Mouse (Mus musculus) ES-Bruce4 (cell line): ENCODE measurements at regions not wholly inside any gene's neighbourhood (a gene's known extent, or its start where the extent isn't known, plus 50 kb on each side); places are given as distances from the start of the nearest gene placed in this dataset.

Experiments
- H3K27ac ChIP-seq: 2 replicates; pipeline ENCODE4 v1.5.1; 2012; ENCODE audit warnings: low read length, inconsistent platforms; ENCODE audit not compliant: insufficient read depth
- H3K27me3 ChIP-seq: 2 replicates; pipeline ENCODE4 v1.6.1; 2012; ENCODE audit warnings: mild to moderate bottlenecking, low read length, inconsistent platforms; ENCODE audit not compliant: control insufficient read depth, poor library complexity, insufficient read depth, severe bottlenecking
- H3K36me3 ChIP-seq: 2 replicates; pipeline ENCODE4 v1.6.1; 2012; ENCODE audit warnings: inconsistent platforms, mild to moderate bottlenecking, low read length, moderate library complexity; ENCODE audit not compliant: control insufficient read depth, poor library complexity, insufficient read depth, severe bottlenecking
- H3K4me1 ChIP-seq: one replicate; pipeline ENCODE4 v1.8.1; 2011; ENCODE audit warnings: low read length; ENCODE audit not compliant: control insufficient read depth, insufficient read depth
- H3K4me3 ChIP-seq: 2 replicates; pipeline ENCODE4 v1.5.1; 2011; ENCODE audit warnings: low read depth, mild to moderate bottlenecking, low read length
- H3K9ac ChIP-seq: 2 replicates; pipeline ENCODE4 v1.6.1; 2012; ENCODE audit warnings: low read depth, mild to moderate bottlenecking, inconsistent platforms; ENCODE audit not compliant: poor library complexity, severe bottlenecking
- H3K9me3 ChIP-seq: replicated peaks from 2 replicates; pipeline ENCODE4 v1.6.1; 2012; ENCODE audit warnings: mild to moderate bottlenecking, low read length, inconsistent platforms; ENCODE audit not compliant: control insufficient read depth, poor library complexity, insufficient read depth, severe bottlenecking
- CTCF ChIP-seq: IDR thresholded peaks from one replicate; pipeline ENCODE4 v1.8.1; 2011; ENCODE audit warnings: low read depth, low read length
- EP300 ChIP-seq: IDR thresholded peaks from 2 replicates; pipeline ENCODE4 v1.6.1; 2011; ENCODE audit warnings: low read depth, low read length; ENCODE audit not compliant: insufficient read depth
- POLR2A ChIP-seq: IDR thresholded peaks from one replicate; pipeline ENCODE4 v1.8.1; 2011; ENCODE audit warnings: low read length; ENCODE audit not compliant: insufficient read depth

- TF ChIP-seq POLR2A, result no peak
- TF ChIP-seq CTCF, result no peak
- no peak for TF ChIP-seq EP300
- no peak overlapping the region for H3K4me3 ChIP-seq
- H3K27me3 ChIP-seq, result no peaks in the 10 kb centered on the region
- no peaks in the 10 kb centered on the region for H3K36me3 ChIP-seq
- no peak overlapping the region for H3K27ac ChIP-seq
- H3K9me3 ChIP-seq, result no peaks in the 10 kb centered on the region
- no peaks in the 10 kb centered on the region for H3K4me1 ChIP-seq
- H3K9ac ChIP-seq, result no peak overlapping the region
Observed at GRCm38 (mm10) chrX:12392145-12392825, 195.3 kb upstream of the Atp6ap2 start.

GRCm38 (mm10) chrX:12409319-12409718 is 178.3 kb upstream of the Atp6ap2 start:
- no peaks in the 10 kb centered on the region for H3K9me3 ChIP-seq
- no peak overlapping the region for H3K27ac ChIP-seq
- H3K4me1 ChIP-seq, result no peaks in the 10 kb centered on the region
- no peaks in the 10 kb centered on the region for H3K36me3 ChIP-seq
- H3K4me3 ChIP-seq, result no peak overlapping the region
- H3K27me3 ChIP-seq, result no peaks in the 10 kb centered on the region
- H3K9ac ChIP-seq, result no peak overlapping the region
- TF ChIP-seq EP300 (no peak), POLR2A (no peak), CTCF (no peak)

GRCm38 (mm10) chrX:12425566-12425965 is 162.0 kb upstream of the Atp6ap2 start:
- H3K9me3 ChIP-seq, result no peaks in the 10 kb centered on the region
- no peaks in the 10 kb centered on the region for H3K36me3 ChIP-seq
- H3K9ac ChIP-seq, result no peak overlapping the region
- TF ChIP-seq EP300 (no peak), POLR2A (no peak), CTCF (no peak)
- H3K27ac ChIP-seq, result no peak overlapping the region
- H3K4me1 ChIP-seq, result no peaks in the 10 kb centered on the region
- H3K4me3 ChIP-seq, result no peak overlapping the region
- no peaks in the 10 kb centered on the region for H3K27me3 ChIP-seq

- Histone ChIP-seq H3K9me3 (no peaks in the 10 kb centered on the region), H3K27me3 (no peaks in the 10 kb centered on the region), H3K4me1 (no peaks in the 10 kb centered on the region), H3K36me3 (no peaks in the 10 kb centered on the region), H3K9ac (no peak overlapping the region), H3K27ac (no peak overlapping the region), H3K4me3 (no peak overlapping the region)
- TF ChIP-seq POLR2A, result no peak
- TF ChIP-seq CTCF, result no peak
- no peak for TF ChIP-seq EP300
Observed at GRCm38 (mm10) chrX:12426664-12427063, 160.9 kb upstream of the Atp6ap2 start.

GRCm38 (mm10) chrX:12432289-12432688 is 155.3 kb upstream of the Atp6ap2 start:
- no peaks in the 10 kb centered on the region for H3K9me3 ChIP-seq
- H3K36me3 ChIP-seq, result no peaks in the 10 kb centered on the region
- no peaks in the 10 kb centered on the region for H3K4me1 ChIP-seq
- no peak overlapping the region for H3K9ac ChIP-seq
- no peak overlapping the region for H3K27ac ChIP-seq
- H3K4me3 ChIP-seq, result no peak overlapping the region
- no peaks in the 10 kb centered on the region for H3K27me3 ChIP-seq
- TF ChIP-seq POLR2A, result no peak
- no peak for TF ChIP-seq CTCF
- no peak for TF ChIP-seq EP300

- Histone ChIP-seq H3K9me3 (no peaks in the 10 kb centered on the region), H3K4me3 (no peak overlapping the region), H3K4me1 (no peaks in the 10 kb centered on the region), H3K36me3 (no peaks in the 10 kb centered on the region), H3K27me3 (no peaks in the 10 kb centered on the region), H3K27ac (no peak overlapping the region), H3K9ac (no peak overlapping the region)
- TF ChIP-seq CTCF (no peak), EP300 (no peak), POLR2A (no peak)
Observed at GRCm38 (mm10) chrX:12435656-12436055, 151.9 kb upstream of the Atp6ap2 start.
